ENCODE assay signal across 8 mouse cellular contexts in the genomic region with DNA sequence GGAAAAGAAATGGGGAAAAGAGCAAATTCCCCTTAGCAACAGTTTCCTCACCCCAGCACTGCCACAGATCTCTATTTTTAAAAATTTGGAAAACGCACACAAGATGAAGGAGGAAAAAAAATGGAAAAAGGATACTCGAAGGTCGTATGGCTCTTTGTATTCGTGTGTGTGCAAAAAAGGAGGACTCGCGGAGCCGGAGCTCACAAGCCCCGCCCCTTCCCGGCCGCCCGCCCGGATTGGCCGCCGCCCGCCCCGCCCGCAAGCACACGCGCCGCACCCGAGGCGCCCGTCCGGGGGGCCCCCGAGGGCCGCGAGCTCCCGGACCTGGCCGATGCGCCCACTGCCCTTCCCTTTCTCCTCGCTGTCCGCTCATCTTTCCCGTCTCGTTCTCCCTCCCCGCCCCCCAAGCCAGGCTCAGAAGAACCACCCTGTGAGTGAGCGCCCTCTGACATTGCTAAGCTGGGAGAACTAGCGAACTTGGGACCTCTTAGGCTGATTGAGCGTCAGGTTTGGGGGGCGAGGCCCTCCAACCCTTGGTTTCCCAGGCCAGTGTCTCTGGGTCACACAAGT. TPM values are rescaled to one million over a fixed set of nuclear protein-coding genes. Genes with fewer than 3 reads are reported as not detected.
DNase-seq lines count a peak whose midpoint lies in the region; ATAC-seq and TF ChIP-seq lines count a peak whose summit lies in the region.

A gene (minus strand): TSS at position 242 of the 570 bp plus-strand sequence.

- peak within 1 kb of the TSS; percentile 58 to 71 for H3K4me3 ChIP-seq in ES-E14 (ENCODE audit: insufficient read depth in 1 of 2, low read depth in 1 of 2, low read length in 2 of 2, poor library complexity in 1 of 2, severe bottlenecking in 1 of 2)
- peak within 1 kb of the TSS; percentile 99 for H3K4me3 ChIP-seq in cerebellum, adult 2 months (replicated peaks; ENCODE audit: insufficient read depth, low read depth, low read length)
- H3K4me3 ChIP-seq in forebrain, postnatal 0 days (ENCODE audit: low read depth, low read length): peak within 1 kb of the TSS; percentile 46

- no peak for TF ChIP-seq CTCF in cerebellum, adult 2 months (IDR thresholded peaks at IDR 0.05; ENCODE audit: borderline replicate concordance, insufficient read depth, low read depth, low read length)
- no peak for TF ChIP-seq CTCF in forebrain, postnatal 0 days (IDR thresholded peaks at IDR 0.05; ENCODE audit: low read depth)

- peak within 1 kb of the TSS; percentile 70 for H3K9ac ChIP-seq in ES-E14 (ENCODE audit: insufficient read depth, low read depth, low read length, poor library complexity, severe bottlenecking)
- H3K9ac ChIP-seq in forebrain, postnatal 0 days: peak within 1 kb of the TSS; percentile 46

- peaks cover 2 to 11% of the 10 kb centered on the region in 2 experiments; a peak in 2 of 4 replicates for H3K4me1 ChIP-seq in ES-E14 (ENCODE audit: control insufficient read depth in 2 of 2, insufficient read depth in 2 of 2, low read length in 2 of 2, poor library complexity in 1 of 2)
- 0 out of 2 replicates have a peak, but pooled peaks cover 4% of the 10 kb centered on the region for H3K4me1 ChIP-seq in cerebellum, adult 2 months (ENCODE audit: control insufficient read depth, insufficient read depth, low read length)
- H3K4me1 ChIP-seq in forebrain, postnatal 0 days (ENCODE audit: insufficient read depth): peaks cover 16% of the 10 kb centered on the region; the same call in 1 of the 2 replicates

- WGBS in cerebellum, adult 2 months: 2% methylated on average over 38 of the region's 39 CpGs
- 2% methylated on average over 36 of the region's 39 CpGs for WGBS in forebrain, postnatal 0 days

- ATAC-seq in forebrain, postnatal 0 days: peak; percentile 17

- no peaks in the 10 kb centered on the region for H3K27me3 ChIP-seq in cerebellum, adult 2 months (ENCODE audit: control insufficient read depth, insufficient read depth, low read length)
- no peaks in the 10 kb centered on the region for H3K27me3 ChIP-seq in forebrain, postnatal 0 days (ENCODE audit: insufficient read depth, low read length)

- H3K4me2 ChIP-seq in forebrain, postnatal 0 days (ENCODE audit: low read depth): peak within 1 kb of the TSS; percentile 65

- in situ Hi-C loops in ES-E14 (cut with MboI; ENCODE audit: low sequenced_read_pairs in 2 of 2, unreplicated experiment in 2 of 2): no loop called here

- H3K27ac ChIP-seq in ES-E14 (ENCODE audit: insufficient read depth, low read depth, low read length, poor library complexity, severe bottlenecking): peak within 1 kb of the TSS; percentile 42; the same call in 1 of the 2 replicates
- peak within 1 kb of the TSS; percentile 55; the same call in 1 of the 2 replicates for H3K27ac ChIP-seq in cerebellum, adult 2 months (ENCODE audit: insufficient read depth, low read length)
- H3K27ac ChIP-seq in forebrain, postnatal 0 days (ENCODE audit: low read depth, low read length): peak within 1 kb of the TSS; percentile 70

- no peaks in the 10 kb centered on the region for H3K36me3 ChIP-seq in ES-E14 (ENCODE audit: control insufficient read depth, insufficient read depth, low read length, poor library complexity, severe bottlenecking)
- no peaks in the 10 kb centered on the region for H3K36me3 ChIP-seq in forebrain, postnatal 0 days (ENCODE audit: insufficient read depth)

- DNase-seq in ES-E14 (ENCODE audit: low read depth, low spot score): no peak
- peak; percentile 83 for DNase-seq in cerebellum, adult 2 months
- DNase-seq in forebrain, postnatal 0 days: peak; percentile 82
- DNase-seq in heart, postnatal 4 days: peak; percentile 87
- DNase-seq in layer of hippocampus, adult 9-11 months: peak; percentile 50
- peak; percentile 87 for DNase-seq in lung, postnatal 14 days
- DNase-seq in retina, embryonic 14.5 days (ENCODE audit: low spot score): peak; percentile 80
- peak; percentile 84 for DNase-seq in thymus, postnatal 25 days

- TF ChIP-seq POLR2A in cerebellum, adult 2 months (IDR thresholded peaks at IDR 0.05; ENCODE audit: borderline replicate concordance, insufficient read depth, low read length): peak; percentile 40; the same call in 1 of the 2 replicates

- no peaks in the 10 kb centered on the region for H3K9me3 ChIP-seq in ES-E14 (ENCODE audit: control insufficient read depth, insufficient read depth, low read depth, low read length)
- no peaks in the 10 kb centered on the region for H3K9me3 ChIP-seq in forebrain, postnatal 0 days (ENCODE audit: low read length)

TF ChIP-seq in ES-E14, 5 proteins besides CTCF, POLR2A, EP300 and RAD21:
- TF ChIP-seq ZNF384 (IDR thresholded peaks at IDR 0.05; ENCODE audit: low read depth, low read length) (no peak), ZC3H11A (IDR thresholded peaks at IDR 0.05; ENCODE audit: borderline replicate concordance, low read depth, low read length) (no peak), CHD2 (IDR thresholded peaks at IDR 0.05; ENCODE audit: low read depth, low read length) (no peak), MAFK (IDR thresholded peaks at IDR 0.05; ENCODE audit: insufficient read depth, low read depth, low read length) (no peak), HCFC1 (IDR thresholded peaks at IDR 0.05; ENCODE audit: borderline replicate concordance, insufficient read depth, low read length) (no peak)

RNA-seq across cellular contexts. Expression of the gene that starts here (rescaled TPM):
- total RNA-seq in ES-E14 (2012; rRNA removed): 4.8 and 6.4 TPM in 2 replicates
- 3.2 and 4.0 TPM in 2 replicates for polyA plus RNA-seq in cerebellum, adult 2 months (2012; rRNA removed)
- 6.5 and 12.8 TPM in 2 replicates for total RNA-seq in forebrain, postnatal 0 days (2014; rRNA removed)
- polyA plus RNA-seq in forebrain, postnatal 0 days (2015; fragmentation: Nextera tagmentation; extraction: Ambion mirVana): 2.2 and 3.1 TPM in 2 replicates
- 1 to 10 TPM; 4.9 to 6.6 TPM for total RNA-seq in heart, postnatal 4 days (2021)

Comparison
In these comparisons a context has a peak if more than half of its experiments do, and no peak if none do; other contexts are left out.
1. H3K4me3 ChIP-seq: peak in every context shown above with its lines; median percentile 99 in cerebellum, adult 2 months; 64 in ES-E14; 46 in forebrain, postnatal 0 days.